25 mouse cellular contexts compared by ENCODE assay signal in genomic region chr3:28466688-28467087, GRCm38 (mm10).
DNase-seq lines count a peak whose midpoint lies in the region; ATAC-seq and TF ChIP-seq lines count a peak whose summit lies in the region.
"Had no signal": no experiment of that assay in that cellular context is flagged by ENCODE, and none has a peak within 500 bp of the region (broad histone marks: within the 10 kb centered on the region; RNA-seq: fewer than 3 reads in every experiment).

No protein-coding gene starts in this region.

- H3K4me3 ChIP-seq in forebrain, embryonic 14.5 days (ENCODE audit: low read depth, low read length) = no peak overlapping the region
- no peak overlapping the region for H3K4me3 ChIP-seq in forebrain, embryonic 10.5 days
- no peak overlapping the region for H3K4me3 ChIP-seq in left cerebral cortex, adult 2 months
- no peak overlapping the region for H3K4me3 ChIP-seq in forebrain, postnatal 0 days (ENCODE audit: low read depth, low read length)
- H3K4me3 ChIP-seq: heart, adult 2 months; heart, embryonic 10.5 days; heart, embryonic 13.5 days had no signal

- no peak for TF ChIP-seq CTCF in left cerebral cortex, adult 2 months (IDR thresholded peaks at IDR 0.05)
- TF ChIP-seq CTCF in forebrain, postnatal 0 days (IDR thresholded peaks at IDR 0.05; ENCODE audit: low read depth) = no peak

- no peaks in the 10 kb centered on the region for H3K27me3 ChIP-seq in forebrain, embryonic 14.5 days (replicated peaks; ENCODE audit: control insufficient read depth, insufficient read depth, low read length)
- no peaks in the 10 kb centered on the region for H3K27me3 ChIP-seq in forebrain, embryonic 10.5 days (ENCODE audit: poor library complexity, severe bottlenecking)
- no peaks in the 10 kb centered on the region for H3K27me3 ChIP-seq in forebrain, postnatal 0 days (ENCODE audit: insufficient read depth, low read length)
- H3K27me3 ChIP-seq: heart, embryonic 13.5 days had no signal

- H3K4me2 ChIP-seq in forebrain, embryonic 14.5 days (ENCODE audit: low read length) = no peak overlapping the region
- no peak overlapping the region for H3K4me2 ChIP-seq in forebrain, postnatal 0 days (ENCODE audit: low read depth)
- H3K4me2 ChIP-seq: heart, embryonic 13.5 days; hindbrain, embryonic 14.5 days had no signal

- 0 out of 2 replicates have a peak, but pooled peaks cover 5% of the 10 kb centered on the region for H3K4me1 ChIP-seq in forebrain, embryonic 14.5 days (ENCODE audit: control insufficient read depth, insufficient read depth, low read length)
- H3K4me1 ChIP-seq in forebrain, embryonic 10.5 days = no peaks in the 10 kb centered on the region
- 0 out of 2 replicates have a peak, but pooled peaks cover 12% of the 10 kb centered on the region for H3K4me1 ChIP-seq in forebrain, postnatal 0 days (ENCODE audit: insufficient read depth)
- H3K4me1 ChIP-seq: heart, embryonic 10.5 days had no signal

- H3K36me3 ChIP-seq in forebrain, embryonic 14.5 days (ENCODE audit: control insufficient read depth, insufficient read depth, low read length) = no peaks in the 10 kb centered on the region
- H3K36me3 ChIP-seq in forebrain, embryonic 10.5 days (replicated peaks) = no peaks in the 10 kb centered on the region
- H3K36me3 ChIP-seq in forebrain, postnatal 0 days (ENCODE audit: insufficient read depth) = no peaks in the 10 kb centered on the region
- H3K36me3 ChIP-seq: heart, embryonic 10.5 days; heart, embryonic 13.5 days had no signal

- intact Hi-C loops in left cerebral cortex, adult 2 months (cut with DNase I) = no loop called here
- intact Hi-C loops in left cerebral cortex, postnatal 25 days (cut with DNase I) = loop anchor here (10.0 kb wide), 1 partner anchor 58 kb away; no protein-coding TSS in a partner anchor

- peak; percentile 40; the same call in 1 of the 2 replicates for ATAC-seq in forebrain, embryonic 14.5 days
- peak; percentile 72 for ATAC-seq in forebrain, postnatal 0 days
- ATAC-seq: activated CD4-positive, CD25-positive, alpha-beta regulatory T cell, adult 4 months; CD4-positive, CD25-positive, alpha-beta regulatory T cell, adult 4 months; hindbrain, postnatal 0 days; inflammation-experienced regulatory T-cells, adult 6 months had no signal

- no peak overlapping the region for H3K27ac ChIP-seq in forebrain, embryonic 14.5 days (ENCODE audit: low read depth, low read length)
- H3K27ac ChIP-seq in forebrain, embryonic 10.5 days = no peak overlapping the region
- H3K27ac ChIP-seq in left cerebral cortex, adult 2 months = 0 out of 2 replicates have a peak overlapping the region, but pooled peaks have one; percentile 0
- 0 out of 2 replicates have a peak overlapping the region, but pooled peaks have one; percentile 40 for H3K27ac ChIP-seq in forebrain, postnatal 0 days (ENCODE audit: low read depth, low read length)
- H3K27ac ChIP-seq: heart, adult 2 months; heart, embryonic 10.5 days; heart, embryonic 13.5 days; hindbrain, embryonic 14.5 days; hindbrain, postnatal 0 days had no signal

- H3K9ac ChIP-seq in forebrain, embryonic 14.5 days (ENCODE audit: low read length) = no peak overlapping the region
- no peak overlapping the region for H3K9ac ChIP-seq in forebrain, postnatal 0 days
- H3K9ac ChIP-seq: heart, embryonic 13.5 days; hindbrain, embryonic 14.5 days had no signal

- DNase-seq in forebrain, embryonic 14.5 days (ENCODE audit: low spot score) = no peak
- no peak for DNase-seq in forebrain, embryonic 10.5 days (ENCODE audit: extremely low spot score, low spot score)
- DNase-seq in left cerebral cortex, adult 2 months (ENCODE audit: extremely low spot score in 1 of 2, low spot score in 2 of 2) = no peak
- no peak for DNase-seq in left cerebral cortex, postnatal 25 days (ENCODE audit: low spot score in 2 of 2)
- no peak for DNase-seq in forebrain, postnatal 0 days
- DNase-seq in embryo, embryonic 9.5 days (ENCODE audit: extremely low spot score) = no peak
- DNase-seq: adrenal gland, adult 8-10 months; adrenal gland, postnatal 25 days; cerebellum, adult 11-12 months; cerebellum, adult 8-10 months; cerebellum, postnatal 10 days; cerebellum, postnatal 36 days; embryo, embryonic 11 days; gastrocnemius, postnatal 25 days; heart, adult 2 months; heart, postnatal 14 days; heart, postnatal 4 days; kidney, adult 18-20 months had no signal

- 71% methylated on average over 4 of the region's 4 CpGs for WGBS in forebrain, embryonic 14.5 days
- WGBS in forebrain, embryonic 10.5 days = 91% methylated on average over 4 of the region's 4 CpGs
- 61% methylated on average over 4 of the region's 4 CpGs for WGBS in forebrain, postnatal 0 days

- H3K9me3 ChIP-seq in forebrain, embryonic 14.5 days (replicated peaks; ENCODE audit: control insufficient read depth, low read length) = no peaks in the 10 kb centered on the region
- H3K9me3 ChIP-seq in forebrain, embryonic 10.5 days = no peaks in the 10 kb centered on the region
- H3K9me3 ChIP-seq in forebrain, postnatal 0 days (ENCODE audit: low read length) = no peaks in the 10 kb centered on the region
- H3K9me3 ChIP-seq: heart, embryonic 10.5 days; heart, embryonic 13.5 days had no signal

Comparison
In these comparisons a context has a peak if more than half of its experiments do, and no peak if none do; other contexts are left out.
1. H3K27ac ChIP-seq: peak in left cerebral cortex, adult 2 months (single experiment) and forebrain, postnatal 0 days (single experiment); none in forebrain, embryonic 14.5 days (single experiment) and forebrain, embryonic 10.5 days (single experiment).